In genomic region chr19:9915935-9916334, GRCm38 (mm10) we compare ENCODE assay signal across 8 mouse cellular contexts. TPM values are rescaled to one million over a fixed set of nuclear protein-coding genes. Genes with fewer than 3 reads are reported as not detected.
A peak's percentile ranks its signal among the peaks of the same experiment; 100 is the strongest.
DNase-seq lines count a peak whose midpoint lies in the region; ATAC-seq and TF ChIP-seq lines count a peak whose summit lies in the region.

No protein-coding gene starts in this region.

- H3K36me3 ChIP-seq in forebrain, embryonic 11.5 days (ENCODE audit: control insufficient read depth, insufficient read depth, low read length): no peaks in the 10 kb centered on the region
- no peaks in the 10 kb centered on the region for H3K36me3 ChIP-seq in hindbrain, embryonic 11.5 days (ENCODE audit: control insufficient read depth, insufficient read depth, low read length)
- no peaks in the 10 kb centered on the region for H3K36me3 ChIP-seq in midbrain, embryonic 12.5 days
- no peaks in the 10 kb centered on the region for H3K36me3 ChIP-seq in small intestine, adult 2 months (ENCODE audit: control insufficient read depth, insufficient read depth, low read length)

- H3K27ac ChIP-seq in forebrain, embryonic 11.5 days (ENCODE audit: low read depth, low read length): no peak overlapping the region
- no peak overlapping the region for H3K27ac ChIP-seq in hindbrain, embryonic 11.5 days (ENCODE audit: low read depth, low read length)
- no peak overlapping the region for H3K27ac ChIP-seq in left cerebral cortex, adult 2 months
- no peak overlapping the region for H3K27ac ChIP-seq in midbrain, embryonic 12.5 days (replicated peaks)
- H3K27ac ChIP-seq in small intestine, adult 2 months (ENCODE audit: insufficient read depth, low read depth, low read length): no peak overlapping the region

- H3K4me1 ChIP-seq in forebrain, embryonic 11.5 days (replicated peaks; ENCODE audit: control insufficient read depth, insufficient read depth, low read length): no peaks in the 10 kb centered on the region
- H3K4me1 ChIP-seq in hindbrain, embryonic 11.5 days (replicated peaks; ENCODE audit: control insufficient read depth, insufficient read depth, low read length): no peaks in the 10 kb centered on the region
- H3K4me1 ChIP-seq in midbrain, embryonic 12.5 days: no peaks in the 10 kb centered on the region
- H3K4me1 ChIP-seq in small intestine, adult 2 months (ENCODE audit: control insufficient read depth, insufficient read depth, insufficient read length, low read length): peaks cover 7% of the 10 kb centered on the region; the same call in 1 of the 2 replicates

- H3K9me3 ChIP-seq in forebrain, embryonic 11.5 days (ENCODE audit: control insufficient read depth, low read length): no peaks in the 10 kb centered on the region
- H3K9me3 ChIP-seq in hindbrain, embryonic 11.5 days (ENCODE audit: control insufficient read depth, low read length): no peaks in the 10 kb centered on the region
- H3K9me3 ChIP-seq in midbrain, embryonic 12.5 days: no peaks in the 10 kb centered on the region

- H3K27me3 ChIP-seq in forebrain, embryonic 11.5 days (ENCODE audit: control insufficient read depth, insufficient read depth, low read length): no peaks in the 10 kb centered on the region
- H3K27me3 ChIP-seq in hindbrain, embryonic 11.5 days (ENCODE audit: control insufficient read depth, insufficient read depth, low read length): no peaks in the 10 kb centered on the region
- no peaks in the 10 kb centered on the region for H3K27me3 ChIP-seq in midbrain, embryonic 12.5 days
- H3K27me3 ChIP-seq in small intestine, adult 2 months (ENCODE audit: control insufficient read depth, insufficient read depth, low read length): no peaks in the 10 kb centered on the region

- DNase-seq in cerebellum, adult 18-20 months: peak; percentile 77 to 81
- DNase-seq in cerebellum, adult 11-12 months: no peak
- peak; percentile 85 for DNase-seq in brain, embryonic 14.5 days (ENCODE audit: low read depth)
- peak; percentile 82 for DNase-seq in forebrain, embryonic 11.5 days (ENCODE audit: low spot score)
- peak; percentile 85 for DNase-seq in hindbrain, embryonic 11.5 days (ENCODE audit: low spot score)
- peak; percentile 80 to 88 for DNase-seq in left cerebral cortex, adult 2 months (ENCODE audit: extremely low spot score in 1 of 2, low spot score in 2 of 2)

- no peak overlapping the region for H3K4me2 ChIP-seq in forebrain, embryonic 11.5 days (ENCODE audit: low read depth, low read length, severe bottlenecking)
- no peak overlapping the region for H3K4me2 ChIP-seq in hindbrain, embryonic 11.5 days (replicated peaks; ENCODE audit: low read depth, low read length)
- no peak overlapping the region for H3K4me2 ChIP-seq in midbrain, embryonic 12.5 days (replicated peaks)

- 0 out of 2 replicates have a peak, but pooled peaks have one; percentile 51 for ATAC-seq in forebrain, embryonic 11.5 days (replicated peaks; ENCODE audit: low FRiP score)
- ATAC-seq in hindbrain, embryonic 11.5 days (ENCODE audit: low FRiP score): peak; percentile 57; the same call in 1 of the 2 replicates
- ATAC-seq in midbrain, embryonic 12.5 days (ENCODE audit: low FRiP score, low read depth): peak; percentile 38; the same call in 1 of the 2 replicates

- intact Hi-C loops in left cerebral cortex, adult 2 months (cut with DNase I): loop anchor here (1.0 to 5.0 kb wide), 3 partner anchors 75 to 281 kb away; no protein-coding TSS in a partner anchor

- TF ChIP-seq POLR2A in brain, embryonic 14.5 days (IDR thresholded peaks at IDR 0.05; ENCODE audit: borderline replicate concordance, extremely low read depth, insufficient read depth, insufficient read length, poor library complexity, severe bottlenecking): no peak
- no peak for TF ChIP-seq POLR2A in small intestine, adult 2 months (IDR thresholded peaks at IDR 0.05; ENCODE audit: low read depth, low read length)

- TF ChIP-seq CTCF in brain, embryonic 14.5 days (IDR thresholded peaks at IDR 0.05; ENCODE audit: borderline replicate concordance, extremely low read depth, insufficient read depth, insufficient read length): peak; percentile 90
- peak; percentile 78 for TF ChIP-seq CTCF in left cerebral cortex, adult 2 months (IDR thresholded peaks at IDR 0.05)
- peak; percentile 91; the same call in 1 of the 2 replicates for TF ChIP-seq CTCF in small intestine, adult 2 months (IDR thresholded peaks at IDR 0.05; ENCODE audit: extremely low read depth, insufficient read length, insufficient replicate concordance, low read depth, low read length)

- WGBS in forebrain, embryonic 11.5 days: 4% methylated on average over 1 of the region's 1 CpGs
- WGBS in hindbrain, embryonic 11.5 days: 0% methylated on average over 1 of the region's 1 CpGs
- WGBS in midbrain, embryonic 12.5 days: 0% methylated on average over 1 of the region's 1 CpGs
- WGBS in small intestine, adult 2 months: 0% methylated on average over 1 of the region's 1 CpGs

- no peak overlapping the region for H3K4me3 ChIP-seq in forebrain, embryonic 11.5 days (ENCODE audit: low read depth, low read length)
- H3K4me3 ChIP-seq in hindbrain, embryonic 11.5 days (ENCODE audit: low read depth, low read length): no peak overlapping the region
- no peak overlapping the region for H3K4me3 ChIP-seq in left cerebral cortex, adult 2 months
- no peak overlapping the region for H3K4me3 ChIP-seq in midbrain, embryonic 12.5 days
- H3K4me3 ChIP-seq in small intestine, adult 2 months (ENCODE audit: low read depth, low read length): no peak overlapping the region

- no peak overlapping the region for H3K9ac ChIP-seq in forebrain, embryonic 11.5 days (ENCODE audit: low read length)
- H3K9ac ChIP-seq in hindbrain, embryonic 11.5 days (ENCODE audit: low read depth, low read length): no peak overlapping the region
- H3K9ac ChIP-seq in midbrain, embryonic 12.5 days (replicated peaks): no peak overlapping the region

RNA-seq across cellular contexts. Expression of gene Incenp, which starts 16.6 kb away (rescaled TPM):
- polyA plus RNA-seq in brain, embryonic 14.5 days (2012; rRNA removed): 26.0 and 29.5 TPM in 2 replicates
- 128 and 133 TPM in 2 replicates for polyA plus RNA-seq in forebrain, embryonic 11.5 days (2014; fragmentation: Nextera tagmentation; extraction: Ambion mirVana)
- polyA plus RNA-seq in hindbrain, embryonic 11.5 days (2014; fragmentation: Nextera tagmentation; extraction: Ambion mirVana): 79.7 and 82.6 TPM in 2 replicates
- total RNA-seq in left cerebral cortex, adult 2 months (2021): 10 to 100 TPM; 28.1 to 28.3 TPM
- polyA plus RNA-seq in midbrain, embryonic 12.5 days (2016; fragmentation: Nextera tagmentation; extraction: Ambion mirVana): 118 and 121 TPM in 2 replicates
- 7.7 and 20.4 TPM in 2 replicates for polyA plus RNA-seq in small intestine, adult 2 months (2012; rRNA removed)
